18 mouse cellular contexts compared by ENCODE assay signal in the genomic region with DNA sequence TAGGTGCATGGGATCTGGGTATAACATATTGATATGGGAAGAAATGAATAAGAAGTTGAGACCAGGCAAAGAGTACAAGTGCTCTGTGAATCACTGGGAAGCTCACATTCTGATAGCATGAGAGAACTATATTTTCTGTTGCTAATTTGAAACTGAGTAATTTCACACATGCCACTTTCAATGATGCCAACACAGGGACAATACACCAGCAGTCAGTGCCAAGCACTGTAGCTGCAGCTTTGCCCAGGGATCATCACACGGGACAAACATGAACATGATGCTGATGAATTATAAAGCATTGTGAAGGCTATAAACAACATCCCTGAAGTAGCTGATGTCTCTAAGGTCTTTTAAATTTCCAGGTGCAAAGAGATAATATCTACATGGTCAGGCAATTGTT.
DNase-seq lines count a peak whose midpoint lies in the region; ATAC-seq lines count a peak whose summit lies in the region.
"Had no signal": no experiment of that assay in that cellular context is flagged by ENCODE, and none has a peak within 500 bp of the region (broad histone marks: within the 10 kb centered on the region; RNA-seq: fewer than 3 reads in every experiment).

No protein-coding gene starts in this region.

- DNase-seq in cerebellum, adult 11 months, result no peak
- DNase-seq in cerebellum, adult 8-10 months, result peak; percentile 41
- DNase-seq in cerebellum, postnatal 14 days, result peak; percentile 23 to 47
- DNase-seq in layer of hippocampus, adult 11-12 months (ENCODE audit: low spot score), result no peak
- DNase-seq in kidney, postnatal 36 days, result no peak
- no peak for DNase-seq in ovary, postnatal 36 days (ENCODE audit: low spot score)
- DNase-seq: adrenal gland, postnatal 14 days; B cell, adult 2 months; gastrocnemius, adult 2 months; gastrocnemius, postnatal 25 days; heart, postnatal 36 days; kidney, adult 8-10 months had no signal

- ATAC-seq in cerebellum, adult (ENCODE audit: insufficient number of reproducible peaks, low FRiP score, low TSS enrichment), result peak; percentile 86
- ATAC-seq: CD4-positive, CD25-positive, alpha-beta regulatory T cell, adult 4 months; forebrain, embryonic 14.5 days; hindbrain, embryonic 16.5 days; inflammation-experienced regulatory T-cells, adult 6 months; intestine, postnatal 0 days had no signal

Comparison
In these comparisons a context has a peak if more than half of its experiments do, and no peak if none do; other contexts are left out.
1. DNase-seq: peak in cerebellum, adult 8-10 months (single experiment) and cerebellum, postnatal 14 days (2 of 2); none in cerebellum, adult 11 months (single experiment), layer of hippocampus, adult 11-12 months (single experiment), kidney, postnatal 36 days (0 of 2) and ovary, postnatal 36 days (single experiment).